Mouse (Mus musculus): ENCODE results near the gene Kdm1a.

DNA sequence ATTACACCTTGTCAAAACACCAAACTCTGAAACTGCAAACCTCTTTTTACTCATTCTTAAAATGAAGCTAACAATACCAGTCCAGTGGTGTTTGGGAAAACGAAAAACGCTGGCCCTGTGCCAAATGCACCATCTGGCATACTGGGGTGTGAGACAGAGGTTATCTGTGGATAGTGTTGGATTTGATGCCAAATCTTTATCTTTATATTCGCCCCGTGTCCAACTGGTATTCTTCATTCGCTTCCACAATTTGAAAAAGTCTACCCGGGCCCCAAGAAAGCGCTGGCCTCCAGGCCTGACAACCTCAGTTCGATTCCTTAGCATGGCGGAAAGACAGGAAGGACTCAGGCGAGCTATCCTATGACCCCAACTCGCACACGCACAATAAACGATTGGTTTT, 1.0 kb downstream of the Kdm1a start:
- TF ChIP-seq CTCF (IDR thresholded peaks at IDR 0.05; ENCODE audit: borderline replicate concordance, insufficient read depth, low read depth, low read length) (no peak), POLR2A (IDR thresholded peaks at IDR 0.05; ENCODE audit: borderline replicate concordance, insufficient read depth, low read length) (no peak)

Data from cerebellum, adult 2 months (tissue).